Mouse (Mus musculus): ENCODE results near the gene Gal3st2c.
A peak's percentile ranks its signal among the peaks of the same experiment; 100 is the strongest.

GRCm38 (mm10) chr1:94051104-94051503 lies 60.8 kb downstream of the Gal3st2c start:
- TF ChIP-seq CTCF (conservative IDR thresholded peaks at IDR 0.05 in 1 of 2, IDR thresholded peaks at IDR 0.05 in 1 of 2; ENCODE audit: low read depth in 2 of 2, low read length in 2 of 2) (no peak), BHLHE40 (IDR thresholded peaks at IDR 0.05; ENCODE audit: low read depth, low read length) (peak; percentile 68), POLR2A (IDR thresholded peaks at IDR 0.05; ENCODE audit: low read depth, low read length) (no peak), NRF1 (IDR thresholded peaks at IDR 0.05; ENCODE audit: low read depth, low read length) (peak; percentile 51), ELF1 (IDR thresholded peaks at IDR 0.05; ENCODE audit: low read depth, low read length) (no peak), JUND (conservative IDR thresholded peaks at IDR 0.05; ENCODE audit: low read depth, low read length) (peak; percentile 61; the same call in 1 of the 2 replicates), POLR2AphosphoS2 (IDR thresholded peaks at IDR 0.05; ENCODE audit: low read depth, low read length) (no peak), CHD2 (IDR thresholded peaks at IDR 0.05; ENCODE audit: low read length) (peak; percentile 32; the same call in 1 of the 2 replicates), HCFC1 (IDR thresholded peaks at IDR 0.05; ENCODE audit: low read depth, low read length) (no peak), SMC3 (IDR thresholded peaks at IDR 0.05; ENCODE audit: low read depth, low read length) (no peak)

Measured in CH12.LX (cell line).